Mouse (Mus musculus) embryonic facial prominence, embryonic 14.5 days (tissue): Measurements from ENCODE around the gene Popdc2. TPM values are rescaled to one million over a fixed set of nuclear protein-coding genes. Genes with fewer than 3 reads are reported as not detected.
A peak's percentile ranks its signal among the peaks of the same experiment; 100 is the strongest.

Source experiments
- ATAC-seq: fragments of 200-750 bp; cut with Nextera tagmentation; 2 replicates; pipeline ENCODE4 v1.8.0; 2017; ENCODE audit warnings: low read depth, moderate number of reproducible peaks, moderate TSS enrichment
- DNase-seq: peaks from one replicate; pipeline ENCODE4 v3.0.0-alpha.2; 2015; ENCODE audit warnings: low spot score
- H3K27ac ChIP-seq: fragments of 300-500 bp; sonication (generic); replicated peaks from 2 replicates; pipeline ENCODE4 v1.5.1; 2014; ENCODE audit warnings: low read depth, mild to moderate bottlenecking, low read length, moderate library complexity
- H3K27me3 ChIP-seq: fragments of 300-500 bp; sonication (generic); replicated peaks from 2 replicates; pipeline ENCODE4 v1.6.1; 2014; ENCODE audit warnings: low read length; ENCODE audit not compliant: control insufficient read depth, insufficient read depth
- H3K36me3 ChIP-seq: fragments of 300-500 bp; sonication (generic); 2 replicates; pipeline ENCODE4 v1.6.1; 2014; ENCODE audit warnings: low read length, mixed read lengths; ENCODE audit not compliant: control insufficient read depth, insufficient read depth
- H3K4me1 ChIP-seq: fragments of 300-500 bp; sonication (generic); 2 replicates; pipeline ENCODE4 v1.6.1; 2014; ENCODE audit warnings: antibody characterized with exemption, low read length; ENCODE audit not compliant: control insufficient read depth, insufficient read depth
- H3K4me2 ChIP-seq: fragments of 300-500 bp; sonication (generic); 2 replicates; pipeline ENCODE4 v1.6.1; 2014; ENCODE audit warnings: low read depth, mild to moderate bottlenecking, low read length, moderate library complexity, mixed read lengths
- H3K4me3 ChIP-seq: fragments of 300-500 bp; sonication (generic); 2 replicates; pipeline ENCODE4 v1.5.1; 2014; ENCODE audit warnings: low read depth, mild to moderate bottlenecking, low read length
- H3K9ac ChIP-seq: fragments of 300-500 bp; sonication (generic); 2 replicates; pipeline ENCODE4 v1.6.1; 2014; ENCODE audit warnings: low read depth, mild to moderate bottlenecking, low read length, moderate library complexity, mixed read lengths
- H3K9me3 ChIP-seq: fragments of 300-500 bp; sonication (generic); 2 replicates; pipeline ENCODE4 v1.6.1; 2016; ENCODE audit warnings: low read length; ENCODE audit not compliant: control insufficient read depth
- WGBS: fragments of 180-500 bp; shearing (Covaris S2); extraction: QIAGEN DNeasy Blood & Tissue Kit; methylation state at CpG from one replicate; pipeline ENCODE4 v1.1.7; 2014; 5-methylcytosine and 5-hydroxymethylcytosine counted together
- polyA plus RNA-seq: library from polyadenylated mRNA; unstranded; fragments of >200 nt; fragmentation: Nextera tagmentation; extraction: Ambion mirVana; gene quantifications from 2 replicates; pipeline ENCODE4 v1.2.1, GENCODE M21; 2014

Popdc2 gene
- polyA plus RNA-seq, 1 experiment from 2014 or later = 12.8 TPM

DNA sequence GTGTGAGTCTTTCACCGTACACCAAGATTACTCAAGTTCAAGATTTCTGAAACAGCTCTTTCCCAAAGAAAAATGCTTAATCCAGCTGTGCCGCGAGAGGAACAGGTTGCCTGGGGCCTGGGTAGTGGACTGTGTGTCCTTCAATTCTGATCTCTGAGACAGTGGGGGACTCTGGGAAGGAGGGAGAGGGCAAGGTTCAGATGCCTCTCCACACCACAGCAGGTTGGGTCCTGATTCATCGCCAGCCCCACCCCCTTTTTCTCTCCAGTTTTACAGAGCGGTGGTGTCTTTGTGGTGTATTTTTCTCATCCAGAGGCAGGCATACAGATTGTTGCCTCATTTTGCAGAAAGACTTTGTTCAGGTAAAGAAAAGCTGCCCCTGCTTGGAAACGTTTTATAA is 36.3 kb downstream of the Popdc2 start:
- Histone ChIP-seq H3K36me3 (no peaks in the 10 kb centered on the region), H3K9ac (no peak overlapping the region), H3K27ac (no peak overlapping the region), H3K27me3 (no peaks in the 10 kb centered on the region), H3K4me2 (no peak overlapping the region), H3K9me3 (no peaks in the 10 kb centered on the region), H3K4me3 (no peak overlapping the region), H3K4me1 (peaks cover 30% of the 10 kb centered on the region)
- WGBS = 85% methylated on average over 6 of the region's 6 CpGs
- DNase-seq (no peak), ATAC-seq (no peak)

- ATAC-seq (no peak; the same call in 1 of the 2 replicates), DNase-seq (no peak)
- H3K27me3 ChIP-seq = no peaks in the 10 kb centered on the region
- H3K4me3 ChIP-seq = 0 out of 2 replicates have a peak overlapping the region, but pooled peaks have one; percentile 7
- WGBS = 57% methylated on average over 3 of the region's 3 CpGs
- H3K36me3 ChIP-seq = no peaks in the 10 kb centered on the region
- H3K27ac ChIP-seq = peak overlapping the region; percentile 75
- H3K4me2 ChIP-seq = peak overlapping the region; percentile 55
- H3K4me1 ChIP-seq = peaks cover 30% of the 10 kb centered on the region
- H3K9me3 ChIP-seq = no peaks in the 10 kb centered on the region
- no peak overlapping the region for H3K9ac ChIP-seq
Measured at GRCm38 (mm10) chr16:38399076-38399475, 37.1 kb downstream of the Popdc2 start.

DNA sequence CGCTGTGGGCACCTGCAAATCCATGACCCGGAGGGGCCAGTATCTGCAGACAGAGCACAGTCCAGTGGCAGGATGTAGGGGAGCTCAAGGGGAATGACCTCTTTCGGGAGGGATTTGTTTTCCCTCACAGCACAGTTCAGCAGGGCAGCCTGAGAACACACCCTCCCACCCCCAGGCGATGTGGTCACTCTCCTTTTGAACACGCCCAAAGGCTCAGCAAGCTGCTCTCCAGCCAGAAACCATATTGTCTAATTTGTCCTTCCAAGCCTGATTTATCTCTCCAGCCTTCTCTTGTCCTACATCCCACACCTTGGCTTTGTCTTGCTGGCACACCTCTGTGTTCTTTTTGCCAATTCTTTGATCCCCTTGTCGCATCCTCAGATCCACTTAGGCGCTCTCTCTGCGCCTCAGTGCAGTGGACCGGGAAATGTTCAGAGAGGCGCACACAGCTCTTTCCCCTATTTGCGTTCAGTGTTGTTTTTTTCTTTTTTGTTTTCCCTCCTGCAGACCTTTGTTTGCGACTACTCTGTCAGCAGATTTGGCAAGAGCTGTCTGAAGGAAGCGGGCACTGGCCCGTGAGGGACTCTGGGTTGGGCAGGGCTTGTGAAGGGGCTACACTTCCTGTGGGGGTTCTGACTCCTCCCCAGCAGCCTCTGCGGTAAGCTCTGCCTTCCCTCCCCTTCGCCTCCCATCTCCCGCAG is 37.7 kb downstream of the Popdc2 start:
- H3K4me3 ChIP-seq = peak overlapping the region; percentile 7
- no peaks in the 10 kb centered on the region for H3K27me3 ChIP-seq
- peaks cover 28% of the 10 kb centered on the region for H3K4me1 ChIP-seq
- peak overlapping the region; percentile 75 for H3K27ac ChIP-seq
- WGBS = 14% methylated on average over 17 of the region's 17 CpGs
- H3K9ac ChIP-seq = peak overlapping the region; percentile 49
- peak; percentile 89 for DNase-seq
- H3K9me3 ChIP-seq = no peaks in the 10 kb centered on the region
- peak; percentile 94 for ATAC-seq
- H3K4me2 ChIP-seq = peak overlapping the region; percentile 55
- no peaks in the 10 kb centered on the region for H3K36me3 ChIP-seq

GRCm38 (mm10) chr16:38400311-38400960 is 38.4 kb downstream of the Popdc2 start:
- Histone ChIP-seq H3K9me3 (no peaks in the 10 kb centered on the region), H3K9ac (0 out of 2 replicates have a peak overlapping the region, but pooled peaks have one; percentile 49), H3K4me2 (peak overlapping the region; percentile 55), H3K4me1 (peaks cover 24% of the 10 kb centered on the region), H3K4me3 (peak overlapping the region; percentile 7), H3K36me3 (no peaks in the 10 kb centered on the region), H3K27ac (peak overlapping the region; percentile 58), H3K27me3 (no peaks in the 10 kb centered on the region)
- ATAC-seq (no peak), DNase-seq (no peak)
- WGBS = 73% methylated on average over 9 of the region's 9 CpGs

DNA sequence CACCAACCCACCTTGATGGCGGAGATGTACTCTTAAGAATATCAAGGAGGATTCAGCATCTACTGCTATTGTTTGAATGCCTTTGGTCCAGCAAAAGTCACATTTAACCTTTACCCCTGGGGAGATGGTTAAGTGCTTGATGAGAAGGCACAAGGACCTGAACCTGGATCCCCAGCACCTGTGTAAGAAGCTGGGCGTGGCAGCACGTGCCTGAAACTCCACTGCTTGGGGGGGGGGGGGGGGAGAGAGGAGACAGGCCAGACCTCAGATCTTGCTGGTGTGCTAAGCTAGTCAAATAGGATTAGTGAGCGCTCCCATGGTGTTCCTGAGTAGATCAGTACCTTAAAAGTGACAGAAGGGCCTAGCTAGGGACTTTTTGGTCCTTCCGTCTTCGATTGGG is 39.5 kb downstream of the Popdc2 start:
- Histone ChIP-seq H3K4me3 (no peak overlapping the region), H3K27me3 (no peaks in the 10 kb centered on the region), H3K4me2 (no peak overlapping the region), H3K27ac (no peak overlapping the region), H3K9me3 (no peaks in the 10 kb centered on the region), H3K9ac (no peak overlapping the region), H3K4me1 (peaks cover 14% of the 10 kb centered on the region), H3K36me3 (no peaks in the 10 kb centered on the region)
- DNase-seq (no peak), ATAC-seq (no peak)
- WGBS = 91% methylated on average over 5 of the region's 6 CpGs

DNA sequence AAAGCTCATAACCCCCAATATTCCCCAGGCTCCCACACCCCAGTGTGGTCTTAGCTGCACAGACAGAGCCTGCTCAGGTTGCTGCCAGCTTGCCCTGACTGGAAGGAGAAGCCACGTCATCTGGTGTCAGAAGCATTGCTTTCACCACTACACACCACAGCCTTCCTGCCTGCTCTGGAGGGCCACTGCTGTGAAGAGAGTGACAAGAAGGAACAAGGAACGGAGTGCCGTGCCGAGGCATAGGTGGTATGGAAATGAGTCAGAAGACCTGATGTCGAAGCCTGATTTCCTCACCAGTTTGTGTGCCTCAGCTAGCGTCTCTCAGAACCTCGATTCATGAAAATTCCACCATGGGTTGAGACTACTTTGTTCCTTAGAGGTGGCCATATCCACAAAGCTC is 41.6 kb downstream of the Popdc2 start:
- H3K36me3 ChIP-seq = no peaks in the 10 kb centered on the region
- no peak overlapping the region for H3K4me3 ChIP-seq
- no peaks in the 10 kb centered on the region for H3K9me3 ChIP-seq
- ATAC-seq (no peak), DNase-seq (no peak)
- 82% methylated on average over 7 of the region's 7 CpGs for WGBS
- no peak overlapping the region for H3K9ac ChIP-seq
- no peak overlapping the region for H3K4me2 ChIP-seq
- H3K27me3 ChIP-seq = no peaks in the 10 kb centered on the region
- peaks cover 11% of the 10 kb centered on the region for H3K4me1 ChIP-seq
- no peak overlapping the region for H3K27ac ChIP-seq

DNA sequence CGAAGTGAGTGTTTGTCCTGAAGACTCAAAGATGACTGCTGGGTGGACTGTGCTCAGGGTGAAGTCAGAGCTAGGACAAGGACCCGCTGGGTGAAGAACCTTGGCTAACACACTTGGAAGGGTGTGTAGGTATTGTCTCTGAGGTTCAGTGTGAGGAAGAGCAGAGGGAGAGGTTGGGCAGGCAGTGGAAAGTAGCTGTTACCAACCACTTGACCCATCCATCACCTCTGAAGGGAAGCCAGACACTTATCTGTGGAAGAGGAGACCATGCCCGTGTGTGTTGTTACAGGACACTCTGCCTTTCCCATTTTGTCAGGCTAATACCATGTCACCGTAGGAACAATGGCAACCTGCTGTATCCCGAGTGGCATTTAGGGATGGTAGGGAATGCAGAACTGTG is 44.3 kb downstream of the Popdc2 start:
- 78% methylated on average over 5 of the region's 5 CpGs for WGBS
- no peak for DNase-seq

DNA sequence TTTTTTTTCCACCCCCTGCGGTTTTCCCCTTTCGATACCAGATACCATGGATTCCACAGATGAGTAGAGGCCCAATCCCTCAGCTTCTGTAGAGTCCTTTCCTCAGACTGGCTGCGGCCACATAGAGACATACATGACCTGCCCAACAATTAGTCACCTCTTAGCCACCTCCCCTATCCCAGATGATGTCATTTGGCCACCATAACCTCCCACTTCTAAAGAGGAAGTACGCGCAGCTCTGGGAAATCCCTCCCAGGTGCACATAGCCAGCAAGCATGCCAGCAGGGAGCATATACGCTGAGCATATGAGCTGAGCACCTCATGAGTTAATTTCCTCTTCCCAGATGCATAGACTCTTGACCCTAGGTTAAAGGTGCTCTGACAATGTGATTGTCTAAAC is 44.7 kb downstream of the Popdc2 start:
- H3K9ac ChIP-seq = no peak overlapping the region
- ATAC-seq (no peak), DNase-seq (no peak)
- no peaks in the 10 kb centered on the region for H3K36me3 ChIP-seq
- no peaks in the 10 kb centered on the region for H3K4me1 ChIP-seq
- H3K4me3 ChIP-seq = no peak overlapping the region
- no peaks in the 10 kb centered on the region for H3K27me3 ChIP-seq
- no peak overlapping the region for H3K4me2 ChIP-seq
- H3K27ac ChIP-seq = no peak overlapping the region
- no peaks in the 10 kb centered on the region for H3K9me3 ChIP-seq
- 75% methylated on average over 6 of the region's 6 CpGs for WGBS

More for the DNA sequence above, 44.3 kb downstream of the Popdc2 start:
- Histone ChIP-seq H3K4me1 (no peaks in the 10 kb centered on the region), H3K9me3 (no peaks in the 10 kb centered on the region), H3K4me3 (no peak overlapping the region), H3K4me2 (no peak overlapping the region), H3K9ac (no peak overlapping the region), H3K27me3 (no peaks in the 10 kb centered on the region), H3K36me3 (no peaks in the 10 kb centered on the region), H3K27ac (no peak overlapping the region)
- ATAC-seq = no peak
